Mouse (Mus musculus): Measurements from ENCODE around the gene Net1.

GRCm38 (mm10) chr13:3862922-3863580 lies 55.0 kb downstream of the Net1 start:
- TF ChIP-seq POLR2A (IDR thresholded peaks at IDR 0.05; ENCODE audit: borderline replicate concordance, control insufficient read depth, low read depth, low read length) (no peak), CTCF (IDR thresholded peaks at IDR 0.05; ENCODE audit: control insufficient read depth, insufficient read depth, low read length) (no peak)

Data from bone marrow, adult 2 months (tissue).